Mouse (Mus musculus) spleen, postnatal 36 days (tissue): ENCODE data around the gene Cplx1.
A peak's percentile ranks its signal among the peaks of the same experiment; 100 is the strongest.
"Not testable (repeated sequence)": the region's sequence is repeated elsewhere in the genome, so short reads cannot be mapped to it uniquely, and the experiment has no call there.

Source experiments
- DNase-seq, 2 experiments: peaks; one replicate each; pipeline ENCODE4 v3.0.0; 2022; ENCODE audit warnings: low spot score in 2 of 2, mixed read lengths in 1 of 2

Cplx1 gene

GRCm38 (mm10) chr5:108516655-108517054 lies 33.2 kb downstream of the Cplx1 start:
- DNase-seq = no peak

GRCm38 (mm10) chr5:108515581-108516361 lies 34.1 kb downstream of the Cplx1 start:
- DNase-seq = no peak

- DNase-seq = no peak
Observed at GRCm38 (mm10) chr5:108502286-108502685, 47.5 kb downstream of the Cplx1 start.

GRCm38 (mm10) chr5:108501573-108501972 lies 48.3 kb downstream of the Cplx1 start:
- no peak for DNase-seq

- DNase-seq = not testable (repeated sequence)
Observed at GRCm38 (mm10) chr5:108486148-108486547, 63.7 kb downstream of the Cplx1 start.

- peak; percentile 27 to 45 for DNase-seq
Observed at GRCm38 (mm10) chr5:108485239-108485638, 64.6 kb downstream of the Cplx1 start.

GRCm38 (mm10) chr5:108483006-108483405 lies 66.8 kb downstream of the Cplx1 start:
- DNase-seq = no peak

- DNase-seq = no peak
Observed at GRCm38 (mm10) chr5:108475977-108476376, 73.8 kb downstream of the Cplx1 start.

GRCm38 (mm10) chr5:108473737-108474136 lies 76.1 kb downstream of the Cplx1 start:
- no peak for DNase-seq

GRCm38 (mm10) chr5:108469617-108470016 lies 80.2 kb downstream of the Cplx1 start:
- no peak for DNase-seq
